Mouse (Mus musculus) embryonic facial prominence, embryonic 13.5 days (tissue): ENCODE measurements around the gene Dnah9. TPM values are rescaled to one million over a fixed set of nuclear protein-coding genes. Genes with fewer than 3 reads are reported as not detected.
A peak's percentile ranks its signal among the peaks of the same experiment; 100 is the strongest.

Experiments
- ATAC-seq: fragments of 200-750 bp; cut with Nextera tagmentation; 2 replicates; pipeline ENCODE4 v1.8.0; 2017; ENCODE audit warnings: low read depth; ENCODE audit not compliant: insufficient number of reproducible peaks, insufficient read depth, low FRiP score, low TSS enrichment
- H3K27ac ChIP-seq: fragments of 300-500 bp; sonication (generic); 2 replicates; pipeline ENCODE4 v1.5.1; 2015; ENCODE audit warnings: moderate library complexity, mild to moderate bottlenecking, inconsistent platforms
- H3K27me3 ChIP-seq: fragments of 300-500 bp; sonication (generic); 2 replicates; pipeline ENCODE4 v1.6.1; 2015; ENCODE audit warnings: mild to moderate bottlenecking, inconsistent platforms
- H3K36me3 ChIP-seq: fragments of 300-500 bp; sonication (generic); 2 replicates; pipeline ENCODE4 v1.6.1; 2015; ENCODE audit warnings: mild to moderate bottlenecking, inconsistent platforms
- H3K4me1 ChIP-seq: fragments of 300-500 bp; sonication (generic); 2 replicates; pipeline ENCODE4 v1.6.1; 2015; ENCODE audit warnings: inconsistent platforms
- H3K4me2 ChIP-seq: fragments of 300-500 bp; sonication (generic); 2 replicates; pipeline ENCODE4 v1.6.1; 2015; ENCODE audit warnings: moderate library complexity, mild to moderate bottlenecking, inconsistent platforms
- H3K4me3 ChIP-seq: fragments of 300-500 bp; sonication (generic); 2 replicates; pipeline ENCODE4 v1.5.1; 2015; ENCODE audit warnings: mild to moderate bottlenecking, inconsistent platforms
- H3K9ac ChIP-seq: fragments of 300-500 bp; sonication (generic); 2 replicates; pipeline ENCODE4 v1.6.1; 2015; ENCODE audit warnings: mild to moderate bottlenecking, inconsistent platforms
- H3K9me3 ChIP-seq: fragments of 300-500 bp; sonication (generic); 2 replicates; pipeline ENCODE4 v1.6.1; 2016; ENCODE audit warnings: inconsistent platforms
- WGBS: fragments of 180-500 bp; shearing (Covaris S2); methylation state at CpG from one replicate; pipeline ENCODE4 v1.1.7; 2015; ENCODE audit warnings: mixed read lengths; 5-methylcytosine and 5-hydroxymethylcytosine counted together
- polyA plus RNA-seq: library from polyadenylated mRNA; unstranded; fragments of >200 nt; fragmentation: Nextera tagmentation; extraction: Ambion mirVana; gene quantifications from 2 replicates; pipeline ENCODE4 v1.2.1, GENCODE M21; 2015

Dnah9 gene
- polyA plus RNA-seq, 1 experiment from 2014 or later = 0.13 TPM

DNA sequence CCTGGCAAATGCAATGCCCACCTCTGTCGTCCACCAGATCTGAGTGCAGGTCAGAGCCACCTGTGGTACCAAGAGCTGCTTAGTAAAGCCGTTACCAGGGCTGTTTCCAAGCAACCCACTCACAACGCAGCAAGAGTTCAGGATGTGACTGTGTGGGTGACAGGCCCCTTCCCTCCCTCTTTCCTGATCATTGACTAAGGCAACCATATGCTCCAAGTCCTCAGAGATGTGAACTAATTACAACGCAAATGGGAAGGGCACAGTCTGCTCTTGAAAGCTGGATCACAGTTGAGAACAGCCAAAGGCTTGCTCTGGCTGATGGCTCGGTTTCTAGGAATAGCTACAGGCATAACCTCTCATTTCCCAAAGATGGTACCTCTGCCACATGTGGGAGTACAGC, 95.4 kb downstream of the Dnah9 start:
- WGBS = 81% methylated on average over 5 of the region's 5 CpGs
- Histone ChIP-seq H3K4me1 (no peaks in the 10 kb centered on the region), H3K27ac (no peak overlapping the region), H3K4me3 (no peak overlapping the region), H3K36me3 (no peaks in the 10 kb centered on the region), H3K27me3 (no peaks in the 10 kb centered on the region), H3K4me2 (no peak overlapping the region), H3K9me3 (no peaks in the 10 kb centered on the region), H3K9ac (no peak overlapping the region)
- ATAC-seq = no peak

DNA sequence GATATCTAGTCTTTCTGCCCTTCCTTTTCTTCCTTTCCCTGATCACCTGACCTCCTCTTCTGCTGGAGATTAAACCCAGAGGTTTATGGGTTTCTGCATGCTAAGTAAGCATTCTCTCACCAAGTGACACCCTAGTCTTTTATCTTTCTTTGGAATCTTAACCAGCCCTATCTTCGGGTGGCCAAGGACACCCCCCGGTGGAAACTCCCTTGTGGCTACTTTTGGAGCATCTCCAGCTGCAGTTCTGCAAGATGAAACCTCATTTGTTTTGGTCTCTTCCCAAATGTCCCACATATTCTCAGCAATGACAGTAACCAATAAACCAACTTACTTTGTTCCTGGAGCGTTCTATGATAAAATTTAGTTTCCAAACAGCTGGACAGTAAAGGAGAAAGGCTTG, 109.4 kb downstream of the Dnah9 start:
- H3K4me3 ChIP-seq = no peak overlapping the region
- H3K4me1 ChIP-seq = no peaks in the 10 kb centered on the region
- no peaks in the 10 kb centered on the region for H3K36me3 ChIP-seq
- 74% methylated on average over 3 of the region's 3 CpGs for WGBS
- no peak for ATAC-seq
- H3K27me3 ChIP-seq = no peaks in the 10 kb centered on the region
- no peak overlapping the region for H3K27ac ChIP-seq
- H3K9ac ChIP-seq = no peak overlapping the region
- no peak overlapping the region for H3K4me2 ChIP-seq
- no peaks in the 10 kb centered on the region for H3K9me3 ChIP-seq

DNA sequence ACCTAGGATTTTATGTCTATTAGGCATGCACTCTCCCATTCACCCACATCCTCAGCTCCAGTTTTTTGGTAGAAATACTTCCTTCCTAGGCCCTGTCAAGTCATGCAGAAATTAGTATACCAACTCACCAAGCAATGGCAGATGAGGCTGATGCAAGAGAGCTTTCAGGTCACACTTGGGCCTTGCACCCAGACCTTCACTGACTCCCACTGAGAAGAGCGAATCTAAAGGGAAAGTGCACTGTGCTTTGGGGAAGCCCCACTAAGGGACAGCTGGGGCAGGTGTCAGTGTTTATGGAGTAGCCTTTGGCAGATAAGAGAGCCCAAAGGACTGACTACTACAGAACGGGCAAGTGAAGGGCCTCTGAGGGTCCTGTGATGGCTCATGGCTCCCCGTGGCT, 117.1 kb downstream of the Dnah9 start:
- H3K4me3 ChIP-seq = no peak overlapping the region
- 88% methylated on average over 3 of the region's 3 CpGs for WGBS
- peaks cover 3% of the 10 kb centered on the region; the same call in 1 of the 2 replicates for H3K27me3 ChIP-seq
- no peaks in the 10 kb centered on the region for H3K9me3 ChIP-seq
- H3K4me2 ChIP-seq = no peak overlapping the region
- H3K36me3 ChIP-seq = no peaks in the 10 kb centered on the region
- 0 out of 2 replicates have a peak, but pooled peaks cover 3% of the 10 kb centered on the region for H3K4me1 ChIP-seq
- no peak overlapping the region for H3K9ac ChIP-seq
- ATAC-seq = no peak
- H3K27ac ChIP-seq = no peak overlapping the region

DNA sequence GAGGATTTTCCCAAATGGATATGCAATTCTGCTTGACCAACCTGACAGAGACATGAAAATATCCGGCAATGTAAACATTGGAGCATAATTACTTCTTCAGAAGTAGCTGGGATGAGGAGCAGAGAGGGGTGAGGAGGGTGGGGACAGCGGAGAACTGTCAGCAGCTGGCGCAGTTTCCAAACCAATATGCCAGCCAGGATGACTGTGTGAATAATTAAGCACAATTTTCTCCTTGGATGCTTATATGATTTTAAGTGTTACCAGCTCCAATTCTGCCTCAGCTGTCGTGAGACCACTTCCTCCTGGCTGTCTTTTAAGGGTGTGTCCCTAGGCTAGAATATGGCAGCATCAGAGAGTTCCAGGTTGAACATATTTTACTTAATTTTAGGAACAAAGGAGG, 119.2 kb downstream of the Dnah9 start:
- Histone ChIP-seq H3K9me3 (no peaks in the 10 kb centered on the region), H3K9ac (no peak overlapping the region), H3K4me2 (no peak overlapping the region), H3K27ac (no peak overlapping the region), H3K36me3 (no peaks in the 10 kb centered on the region), H3K4me1 (0 out of 2 replicates have a peak, but pooled peaks cover 3% of the 10 kb centered on the region), H3K4me3 (no peak overlapping the region), H3K27me3 (peaks cover 22% of the 10 kb centered on the region)
- ATAC-seq = no peak
- WGBS = 73% methylated on average over 4 of the region's 4 CpGs

DNA sequence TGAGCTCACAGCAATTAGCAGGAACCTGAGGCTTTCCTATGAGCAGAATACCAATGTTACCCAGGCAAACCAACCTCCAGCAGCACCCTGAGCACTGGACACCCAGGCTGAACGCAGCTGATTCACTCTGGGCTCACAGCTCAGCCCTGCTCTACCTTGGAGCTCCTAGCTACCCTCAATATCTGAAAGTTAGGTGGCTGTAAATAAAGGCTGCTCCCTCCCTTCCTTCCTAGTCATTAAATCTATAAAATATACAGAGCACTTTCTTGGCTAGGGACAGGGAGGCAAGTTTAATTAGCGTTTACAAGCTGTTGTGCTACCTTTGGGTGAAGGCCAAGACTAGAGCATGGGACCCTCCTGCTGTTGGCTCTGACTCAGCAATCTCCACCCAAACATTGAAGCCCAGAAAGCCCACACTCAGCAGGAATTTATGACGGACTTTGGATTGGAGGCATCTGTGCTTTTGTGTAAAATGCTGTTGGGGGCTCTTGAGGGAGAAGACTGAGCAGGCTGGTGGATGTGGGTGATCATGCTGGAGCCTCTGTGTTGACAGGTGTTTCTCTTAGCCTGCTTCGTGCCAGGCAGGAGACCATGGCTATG, 121.7 kb downstream of the Dnah9 start:
- H3K4me1 ChIP-seq = peaks cover 11% of the 10 kb centered on the region
- H3K36me3 ChIP-seq = no peaks in the 10 kb centered on the region
- H3K9me3 ChIP-seq = no peaks in the 10 kb centered on the region
- no peak overlapping the region for H3K27ac ChIP-seq
- no peak overlapping the region for H3K4me2 ChIP-seq
- H3K27me3 ChIP-seq = peaks cover 22% of the 10 kb centered on the region
- ATAC-seq = no peak
- 63% methylated on average over 4 of the region's 4 CpGs for WGBS
- H3K4me3 ChIP-seq = no peak overlapping the region
- H3K9ac ChIP-seq = no peak overlapping the region

DNA sequence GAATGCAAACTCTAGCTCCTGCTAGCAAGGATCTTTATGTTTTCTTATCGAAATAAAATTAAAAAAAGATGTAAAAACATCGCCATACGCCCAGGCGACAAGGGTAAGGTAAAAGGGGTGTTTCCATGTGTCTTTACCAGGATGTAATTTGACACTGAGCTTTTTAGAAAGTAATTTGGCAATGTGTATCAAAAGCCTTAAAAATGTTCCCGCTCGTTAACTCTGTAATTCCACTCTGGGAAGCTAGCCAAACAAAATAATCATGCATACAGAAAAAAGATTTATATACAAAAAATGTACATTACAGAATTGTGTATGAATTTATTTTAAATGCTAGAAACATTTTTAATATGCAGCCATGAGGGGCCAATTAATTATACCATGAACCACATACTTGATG, 124.7 kb downstream of the Dnah9 start:
- no peak overlapping the region for H3K9ac ChIP-seq
- no peaks in the 10 kb centered on the region for H3K36me3 ChIP-seq
- WGBS = 20% methylated on average over 6 of the region's 6 CpGs
- peak overlapping the region; percentile 17 for H3K4me2 ChIP-seq
- H3K27me3 ChIP-seq = peaks cover 39% of the 10 kb centered on the region
- ATAC-seq = no peak
- H3K9me3 ChIP-seq = no peaks in the 10 kb centered on the region
- H3K4me3 ChIP-seq = no peak overlapping the region
- H3K27ac ChIP-seq = no peak overlapping the region
- peaks cover 11% of the 10 kb centered on the region for H3K4me1 ChIP-seq

DNA sequence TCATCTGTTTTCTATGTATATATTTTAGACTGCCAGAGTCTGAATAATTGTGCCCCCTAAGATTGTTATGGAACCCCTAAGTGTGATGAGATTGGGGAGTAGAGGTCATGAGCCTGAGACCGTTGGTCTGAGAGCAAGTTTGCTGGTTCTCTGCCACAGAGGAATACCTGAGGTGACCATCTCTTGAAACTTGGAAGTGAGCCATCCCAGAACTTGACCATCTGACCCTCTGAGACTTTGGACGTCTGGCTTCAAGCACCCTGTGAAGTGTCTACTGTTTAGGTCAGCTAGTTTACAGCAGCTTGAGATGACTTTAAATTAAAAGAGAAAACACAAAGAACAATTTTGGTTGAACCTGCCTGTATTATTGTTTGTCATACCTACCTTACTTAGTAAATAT, 125.8 kb downstream of the Dnah9 start:
- Histone ChIP-seq H3K9me3 (no peaks in the 10 kb centered on the region), H3K27me3 (peaks cover 45% of the 10 kb centered on the region), H3K4me2 (no peak overlapping the region), H3K4me1 (peaks cover 11% of the 10 kb centered on the region), H3K4me3 (no peak overlapping the region), H3K36me3 (no peaks in the 10 kb centered on the region), H3K27ac (no peak overlapping the region), H3K9ac (no peak overlapping the region)
- WGBS = 72% methylated on average over 2 of the region's 2 CpGs
- ATAC-seq = no peak

DNA sequence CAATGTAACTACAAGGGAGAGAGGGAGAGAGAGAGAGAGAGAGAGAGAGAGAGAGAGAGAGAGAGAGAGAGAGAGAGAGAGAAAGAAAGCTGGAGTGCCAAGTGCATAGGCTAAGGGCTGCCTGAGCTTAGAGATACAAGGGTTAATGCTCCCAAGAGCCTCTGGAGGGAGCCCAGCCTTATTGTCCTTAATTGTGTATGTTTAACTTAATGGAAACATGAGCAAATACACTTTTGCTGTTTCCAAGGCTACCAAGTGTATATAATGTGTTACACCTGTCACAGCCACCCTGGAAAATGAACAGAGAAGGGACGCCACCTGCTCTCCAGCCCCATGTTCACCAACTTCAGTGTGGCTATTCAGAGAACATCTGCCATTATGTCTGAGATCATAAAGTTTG, 142.6 kb downstream of the Dnah9 start:
- no peaks in the 10 kb centered on the region for H3K4me1 ChIP-seq
- H3K9me3 ChIP-seq = no peaks in the 10 kb centered on the region
- no peak overlapping the region for H3K4me2 ChIP-seq
- peaks cover 6% of the 10 kb centered on the region; the same call in 1 of the 2 replicates for H3K27me3 ChIP-seq
- ATAC-seq = no peak
- no peak overlapping the region for H3K27ac ChIP-seq
- no peak overlapping the region for H3K4me3 ChIP-seq
- H3K9ac ChIP-seq = no peak overlapping the region
- no peaks in the 10 kb centered on the region for H3K36me3 ChIP-seq
- WGBS = 61% methylated on average over 1 of the region's 1 CpGs

DNA sequence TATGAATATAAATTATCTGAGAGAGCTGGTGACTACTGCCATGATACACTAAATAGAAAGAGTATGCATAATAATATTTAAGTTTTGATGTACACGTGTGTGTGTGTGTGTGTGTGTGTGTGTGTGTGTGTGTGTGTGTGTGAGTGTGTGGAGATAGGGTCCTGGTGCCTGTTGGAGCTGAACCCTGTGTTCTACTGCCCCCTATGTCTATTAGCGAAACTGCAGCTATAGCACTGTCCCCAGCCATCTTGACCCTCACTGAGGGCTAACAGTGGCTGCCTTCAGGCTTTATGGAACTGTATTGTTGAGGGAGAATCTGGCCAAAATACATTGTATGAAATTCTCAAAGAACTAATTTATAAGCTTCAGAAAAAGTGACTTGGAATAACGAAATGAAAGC, 192.5 kb downstream of the Dnah9 start:
- ATAC-seq = no peak
- H3K27ac ChIP-seq = no peak overlapping the region
- H3K27me3 ChIP-seq = no peaks in the 10 kb centered on the region
- no peaks in the 10 kb centered on the region for H3K4me1 ChIP-seq
- H3K4me2 ChIP-seq = no peak overlapping the region
- no peaks in the 10 kb centered on the region for H3K36me3 ChIP-seq
- no peaks in the 10 kb centered on the region for H3K9me3 ChIP-seq
- H3K4me3 ChIP-seq = no peak overlapping the region
- no peak overlapping the region for H3K9ac ChIP-seq
- 59% methylated on average over 3 of the region's 3 CpGs for WGBS

DNA sequence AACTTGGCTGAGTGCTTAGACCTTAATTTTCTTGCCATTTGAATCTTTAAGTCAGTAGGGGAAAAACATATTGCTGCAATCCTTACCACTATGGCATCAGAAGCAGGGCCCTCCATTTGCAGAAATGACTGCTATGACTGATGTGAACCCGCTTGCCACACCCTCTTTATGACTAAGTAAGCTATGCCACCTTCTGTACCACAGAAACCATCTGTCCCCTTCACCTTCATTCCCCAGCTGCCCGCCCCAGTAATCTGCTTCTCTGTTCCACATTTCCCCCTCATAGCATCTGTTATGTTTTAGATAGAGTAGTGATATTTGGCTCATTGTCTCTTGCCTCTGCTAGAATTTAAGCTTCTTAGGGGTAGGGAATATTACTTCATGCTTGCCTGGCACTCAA, 237.6 kb downstream of the Dnah9 start:
- H3K27ac ChIP-seq = no peak overlapping the region
- no peaks in the 10 kb centered on the region for H3K9me3 ChIP-seq
- H3K4me2 ChIP-seq = no peak overlapping the region
- 78% methylated on average over 2 of the region's 2 CpGs for WGBS
- no peaks in the 10 kb centered on the region for H3K4me1 ChIP-seq
- H3K4me3 ChIP-seq = no peak overlapping the region
- H3K27me3 ChIP-seq = no peaks in the 10 kb centered on the region
- no peaks in the 10 kb centered on the region for H3K36me3 ChIP-seq
- H3K9ac ChIP-seq = no peak overlapping the region
- no peak for ATAC-seq

DNA sequence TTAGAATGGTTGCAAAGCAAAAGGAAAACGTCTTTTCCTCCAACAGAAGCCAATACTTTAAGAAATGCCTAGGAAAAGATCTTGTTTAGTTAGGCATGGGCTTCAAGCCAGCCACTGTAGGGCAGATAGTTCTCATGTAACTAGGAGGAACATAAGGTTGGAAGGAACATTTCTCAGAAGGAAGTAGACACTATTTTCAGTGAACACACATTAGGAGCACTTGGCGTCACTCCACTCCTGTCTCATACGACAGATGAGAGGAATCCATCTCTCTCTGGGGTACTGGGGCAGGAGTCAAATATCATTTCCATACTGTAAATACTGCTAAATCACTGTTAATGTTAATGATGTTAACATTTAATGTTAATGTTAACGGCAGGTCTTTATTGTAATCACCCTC, 238.0 kb downstream of the Dnah9 start:
- no peak overlapping the region for H3K27ac ChIP-seq
- H3K4me2 ChIP-seq = no peak overlapping the region
- H3K4me3 ChIP-seq = no peak overlapping the region
- no peaks in the 10 kb centered on the region for H3K36me3 ChIP-seq
- no peaks in the 10 kb centered on the region for H3K27me3 ChIP-seq
- no peak overlapping the region for H3K9ac ChIP-seq
- WGBS = 65% methylated on average over 4 of the region's 4 CpGs
- H3K4me1 ChIP-seq = no peaks in the 10 kb centered on the region
- ATAC-seq = no peak
- H3K9me3 ChIP-seq = no peaks in the 10 kb centered on the region

DNA sequence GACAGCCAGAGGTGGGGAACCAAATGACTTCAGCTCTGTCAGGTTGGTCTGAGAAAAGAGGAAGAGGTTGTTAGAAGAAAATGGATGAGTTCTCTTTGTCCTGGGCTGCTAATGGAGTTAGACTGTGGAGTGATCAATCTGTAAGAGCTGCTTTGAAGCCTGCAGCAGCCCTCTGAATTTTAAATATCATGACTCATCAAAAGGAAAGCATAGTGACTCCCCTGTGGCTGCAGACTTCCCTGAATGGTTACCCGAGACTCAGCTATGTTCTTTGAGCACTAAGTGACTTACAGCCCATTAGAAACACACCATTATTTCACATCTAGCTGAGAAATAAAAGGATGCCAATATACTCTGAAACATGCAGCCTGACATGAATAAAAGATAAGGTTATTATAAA, 240.4 kb downstream of the Dnah9 start:
- Histone ChIP-seq H3K27ac (no peak overlapping the region), H3K36me3 (no peaks in the 10 kb centered on the region), H3K4me1 (no peaks in the 10 kb centered on the region), H3K4me2 (no peak overlapping the region), H3K4me3 (no peak overlapping the region), H3K9ac (no peak overlapping the region), H3K27me3 (no peaks in the 10 kb centered on the region), H3K9me3 (no peaks in the 10 kb centered on the region)
- no peak for ATAC-seq
- WGBS = 44% methylated on average over 1 of the region's 1 CpGs
